Mouse (Mus musculus) brain, embryonic 14.5 days (tissue): ENCODE measurements around the gene Dcaf6.

Experiments used
- CTCF ChIP-seq: fragments of 200-500 bp; IDR thresholded peaks from 2 replicates; pipeline ENCODE4 v1.5.1; 2012; ENCODE audit warnings: inconsistent platforms, mild to moderate bottlenecking, moderate library complexity, borderline replicate concordance; ENCODE audit not compliant: insufficient read depth, insufficient read length; ENCODE audit errors: extremely low read depth
- POLR2A ChIP-seq: fragments of 200-500 bp; IDR thresholded peaks from 2 replicates; pipeline ENCODE4 v1.6.1; 2012; ENCODE audit warnings: mild to moderate bottlenecking, inconsistent platforms, borderline replicate concordance; ENCODE audit not compliant: poor library complexity, insufficient read depth, insufficient read length, severe bottlenecking; ENCODE audit errors: extremely low read depth

- no peak for TF ChIP-seq CTCF
- TF ChIP-seq POLR2A = no peak
These were observed 63.9 kb downstream of the Dcaf6 start for GRCm38 (mm10) chr1:165396401-165396805.
